Mouse (Mus musculus): Measurements from ENCODE around the gene Farp1. TPM values are rescaled to one million over a fixed set of nuclear protein-coding genes. Genes with fewer than 3 reads are reported as not detected.

The Farp1 gene
- polyA plus RNA-seq, 1 experiment from 2014 or later: 19.1 TPM

- Histone ChIP-seq H3K27me3 (ENCODE audit: control insufficient read depth, insufficient read depth, low read length) (no peaks in the 10 kb centered on the region), H3K4me1 (ENCODE audit: control insufficient read depth in 2 of 2, insufficient read depth in 2 of 2, low read length in 2 of 2) (peaks cover 21 to 43% of the 10 kb centered on the region in 2 experiments), H3K4me2 (ENCODE audit: low read length) (no peak overlapping the region), H3K9ac (ENCODE audit: low read length) (no peak overlapping the region), H3K36me3 (ENCODE audit: control insufficient read depth, insufficient read depth, low read length) (no peaks in the 10 kb centered on the region), H3K4me3 (ENCODE audit: control insufficient read depth in 1 of 2, insufficient read depth in 1 of 2, low read depth in 1 of 2, low read length in 2 of 2) (no peak overlapping the region), H3K27ac (replicated peaks in 1 of 2; ENCODE audit: control insufficient read depth in 1 of 2, insufficient read depth in 1 of 2, low read depth in 2 of 2, low read length in 2 of 2) (no peak overlapping the region), H3K9me3 (ENCODE audit: control insufficient read depth, low read length) (no peaks in the 10 kb centered on the region)
- 73% methylated on average over 5 of the region's 5 CpGs for WGBS
- no peak for ATAC-seq (ENCODE audit: insufficient number of reproducible peaks, insufficient read depth, low FRiP score, low read depth)
These were observed 293.9 kb downstream of the Farp1 start for GRCm38 (mm10) chr14:121328878-121329277.

DNA sequence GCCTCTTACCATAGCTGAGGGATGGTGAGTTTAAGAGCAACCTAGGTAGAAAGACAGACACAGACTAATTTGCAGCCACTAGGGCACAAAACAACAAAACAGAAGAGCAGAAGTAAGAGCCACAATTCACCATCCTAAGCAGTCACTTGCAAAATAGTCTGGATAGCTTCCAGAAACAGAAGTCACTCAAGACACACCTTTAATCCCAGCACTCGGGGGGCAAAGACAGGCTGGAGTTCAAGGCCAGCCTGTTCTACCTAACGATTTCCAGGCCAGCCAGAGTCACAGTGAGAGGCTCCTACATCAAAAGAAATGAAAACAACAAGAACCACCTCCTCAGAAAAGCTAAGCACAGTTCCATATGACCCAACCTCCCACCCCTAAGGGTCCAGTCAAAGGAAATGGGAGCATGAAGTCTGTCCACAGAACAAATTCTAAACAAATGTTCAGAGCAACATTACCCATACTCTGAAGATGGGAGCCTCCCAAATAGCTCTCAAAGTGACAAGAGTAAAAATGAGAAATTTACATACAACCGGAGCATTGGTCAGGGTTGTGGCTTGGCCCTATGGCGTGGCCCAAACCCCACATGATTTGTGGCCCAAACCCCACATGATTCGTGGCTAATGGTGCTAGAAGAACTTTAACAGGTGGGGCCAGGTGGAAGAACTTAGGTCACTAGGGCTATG is 294.5 kb downstream of the Farp1 start:
- Histone ChIP-seq H3K9ac (ENCODE audit: low read length) (no peak overlapping the region), H3K27ac (replicated peaks in 1 of 2; ENCODE audit: control insufficient read depth in 1 of 2, insufficient read depth in 1 of 2, low read depth in 2 of 2, low read length in 2 of 2) (0 out of 4 replicates have a peak overlapping the region, but pooled peaks of 1 of the 2 experiments have one; percentile 15), H3K36me3 (ENCODE audit: control insufficient read depth, insufficient read depth, low read length) (no peaks in the 10 kb centered on the region), H3K4me2 (ENCODE audit: low read length) (no peak overlapping the region), H3K9me3 (ENCODE audit: control insufficient read depth, low read length) (no peaks in the 10 kb centered on the region), H3K4me3 (ENCODE audit: control insufficient read depth in 1 of 2, insufficient read depth in 1 of 2, low read depth in 1 of 2, low read length in 2 of 2) (no peak overlapping the region), H3K27me3 (ENCODE audit: control insufficient read depth, insufficient read depth, low read length) (no peaks in the 10 kb centered on the region), H3K4me1 (ENCODE audit: control insufficient read depth in 2 of 2, insufficient read depth in 2 of 2, low read length in 2 of 2) (peaks cover 20 to 36% of the 10 kb centered on the region in 2 experiments)
- 76% methylated on average over 5 of the region's 5 CpGs for WGBS
- no peak for ATAC-seq (ENCODE audit: insufficient number of reproducible peaks, insufficient read depth, low FRiP score, low read depth)

GRCm38 (mm10) chr14:121330090-121330408 is 295.0 kb downstream of the Farp1 start:
- Histone ChIP-seq H3K27ac (replicated peaks in 1 of 2; ENCODE audit: control insufficient read depth in 1 of 2, insufficient read depth in 1 of 2, low read depth in 2 of 2, low read length in 2 of 2) (no peak overlapping the region), H3K4me2 (ENCODE audit: low read length) (no peak overlapping the region), H3K4me3 (ENCODE audit: control insufficient read depth in 1 of 2, insufficient read depth in 1 of 2, low read depth in 1 of 2, low read length in 2 of 2) (no peak overlapping the region), H3K36me3 (ENCODE audit: control insufficient read depth, insufficient read depth, low read length) (peaks cover 4% of the 10 kb centered on the region; the same call in 1 of the 2 replicates), H3K27me3 (ENCODE audit: control insufficient read depth, insufficient read depth, low read length) (no peaks in the 10 kb centered on the region), H3K9me3 (ENCODE audit: control insufficient read depth, low read length) (no peaks in the 10 kb centered on the region), H3K4me1 (ENCODE audit: control insufficient read depth in 2 of 2, insufficient read depth in 2 of 2, low read length in 2 of 2) (peaks cover 16 to 31% of the 10 kb centered on the region in 2 experiments), H3K9ac (ENCODE audit: low read length) (no peak overlapping the region)
- ATAC-seq (ENCODE audit: insufficient number of reproducible peaks, insufficient read depth, low FRiP score, low read depth): no peak
- WGBS: 81% methylated on average over 3 of the region's 3 CpGs

Other genes with a start within 250 kb of the Farp1 start
- 82.2 and 83.9 TPM in 2 replicates for gene Ipo5, start 124.0 kb upstream of the Farp1 start, polyA plus RNA-seq (2014; fragmentation: Nextera tagmentation; extraction: Ambion mirVana)

All from heart, embryonic 14.5 days (tissue).